Mouse (Mus musculus) lung, postnatal 0 days (tissue): Measurements from ENCODE around the gene Gpx6.

Experiments
- CTCF ChIP-seq: IDR thresholded peaks from 2 replicates; pipeline ENCODE4 v1.5.1; 2016; ENCODE audit warnings: antibody characterized with exemption, mild to moderate bottlenecking
- EP300 ChIP-seq: IDR thresholded peaks from 2 replicates; pipeline ENCODE4 v1.6.1; 2016; ENCODE audit warnings: antibody characterized with exemption, mild to moderate bottlenecking, control low read depth

- peak; percentile 71 for TF ChIP-seq CTCF
- no peak for TF ChIP-seq EP300
Observed at GRCm38 (mm10) chr13:21326191-21326590, 14.3 kb downstream of the Gpx6 start.
